Mouse (Mus musculus): ENCODE results near the gene Cstf2t.

Gene Cstf2t

GRCm38 (mm10) chr19:31082662-31083429 lies at the start of gene Cstf2t:
Cstf2t (plus strand) TSS chr19:31082837.
- ATAC-seq (ENCODE audit: low TSS enrichment): peak; percentile 99

GRCm38 (mm10) chr19:31038951-31039350 lies 43.7 kb upstream of the Cstf2t start:
- ATAC-seq (ENCODE audit: low TSS enrichment): no peak

GRCm38 (mm10) chr19:31040948-31041847 lies 41.4 kb upstream of the Cstf2t start:
- no peak for ATAC-seq (ENCODE audit: low TSS enrichment)

- no peak for ATAC-seq (ENCODE audit: low TSS enrichment)
These were observed 36.0 kb upstream of the Cstf2t start for GRCm38 (mm10) chr19:31046601-31047000.

- ATAC-seq (ENCODE audit: low TSS enrichment): no peak
These were observed 17.9 kb upstream of the Cstf2t start for GRCm38 (mm10) chr19:31064740-31065139.

GRCm38 (mm10) chr19:31065206-31065781 lies 17.3 kb upstream of the Cstf2t start:
- ATAC-seq (ENCODE audit: low TSS enrichment): no peak

- peak; percentile 91 for ATAC-seq (ENCODE audit: low TSS enrichment)
These were observed 8.5 kb upstream of the Cstf2t start for GRCm38 (mm10) chr19:31073959-31074716.

GRCm38 (mm10) chr19:31074717-31075063 lies 7.9 kb upstream of the Cstf2t start:
- ATAC-seq (ENCODE audit: low TSS enrichment): peak; percentile 20; the same call in 1 of the 2 replicates

GRCm38 (mm10) chr19:31076106-31076505 lies 6.5 kb upstream of the Cstf2t start:
- no peak for ATAC-seq (ENCODE audit: low TSS enrichment)

GRCm38 (mm10) chr19:31078241-31078640 lies 4.4 kb upstream of the Cstf2t start:
- ATAC-seq (ENCODE audit: low TSS enrichment): no peak

GRCm38 (mm10) chr19:31082226-31082625 lies 411 bp upstream of the Cstf2t start:
- ATAC-seq (ENCODE audit: low TSS enrichment): no peak

- no peak for ATAC-seq (ENCODE audit: low TSS enrichment)
These were observed 1.1 kb downstream of the Cstf2t start for GRCm38 (mm10) chr19:31083761-31084160.

GRCm38 (mm10) chr19:31097857-31098256 lies 15.2 kb downstream of the Cstf2t start:
- no peak for ATAC-seq (ENCODE audit: low TSS enrichment)

GRCm38 (mm10) chr19:31099369-31099768 lies 16.7 kb downstream of the Cstf2t start:
- ATAC-seq (ENCODE audit: low TSS enrichment): no peak

GRCm38 (mm10) chr19:31104764-31105163 lies 22.1 kb downstream of the Cstf2t start:
- ATAC-seq (ENCODE audit: low TSS enrichment): no peak

- ATAC-seq (ENCODE audit: low TSS enrichment): no peak
These were observed 23.4 kb downstream of the Cstf2t start for GRCm38 (mm10) chr19:31106036-31106435.

- no peak for ATAC-seq (ENCODE audit: low TSS enrichment)
These were observed 24.4 kb downstream of the Cstf2t start for GRCm38 (mm10) chr19:31106835-31107554.

GRCm38 (mm10) chr19:31114690-31115089 lies 32.1 kb downstream of the Cstf2t start:
- peak; percentile 98 for ATAC-seq (ENCODE audit: low TSS enrichment)

- ATAC-seq (ENCODE audit: low TSS enrichment): no peak
These were observed 42.0 kb downstream of the Cstf2t start for GRCm38 (mm10) chr19:31124628-31125027.

- no peak for ATAC-seq (ENCODE audit: low TSS enrichment)
These were observed 50.0 kb downstream of the Cstf2t start for GRCm38 (mm10) chr19:31132614-31133013.

- ATAC-seq (ENCODE audit: low TSS enrichment): no peak
These were observed 53.7 kb downstream of the Cstf2t start for GRCm38 (mm10) chr19:31136316-31136715.

All from frontal cortex, adult (tissue).